Mouse (Mus musculus) adrenal gland, postnatal 10 days (tissue): ENCODE results near the gene Tprkb. TPM values are rescaled to one million over a fixed set of nuclear protein-coding genes. Genes with fewer than 3 reads are reported as not detected.
"Not testable (repeated sequence)": the region's sequence is repeated elsewhere in the genome, so short reads cannot be mapped to it uniquely, and the experiment has no call there.

Experiments
- DNase-seq: peaks from one replicate; pipeline ENCODE4 v3.0.0; 2021; ENCODE audit warnings: mixed read lengths
- total RNA-seq, 2 experiments: library from RNA; stranded (reverse); gene quantifications; 2 replicates each; pipeline ENCODE4 v1.2.3; 2021

Tprkb gene
- total RNA-seq, 2 experiments from 2014 or later: 36.5 to 48.1 TPM

DNA sequence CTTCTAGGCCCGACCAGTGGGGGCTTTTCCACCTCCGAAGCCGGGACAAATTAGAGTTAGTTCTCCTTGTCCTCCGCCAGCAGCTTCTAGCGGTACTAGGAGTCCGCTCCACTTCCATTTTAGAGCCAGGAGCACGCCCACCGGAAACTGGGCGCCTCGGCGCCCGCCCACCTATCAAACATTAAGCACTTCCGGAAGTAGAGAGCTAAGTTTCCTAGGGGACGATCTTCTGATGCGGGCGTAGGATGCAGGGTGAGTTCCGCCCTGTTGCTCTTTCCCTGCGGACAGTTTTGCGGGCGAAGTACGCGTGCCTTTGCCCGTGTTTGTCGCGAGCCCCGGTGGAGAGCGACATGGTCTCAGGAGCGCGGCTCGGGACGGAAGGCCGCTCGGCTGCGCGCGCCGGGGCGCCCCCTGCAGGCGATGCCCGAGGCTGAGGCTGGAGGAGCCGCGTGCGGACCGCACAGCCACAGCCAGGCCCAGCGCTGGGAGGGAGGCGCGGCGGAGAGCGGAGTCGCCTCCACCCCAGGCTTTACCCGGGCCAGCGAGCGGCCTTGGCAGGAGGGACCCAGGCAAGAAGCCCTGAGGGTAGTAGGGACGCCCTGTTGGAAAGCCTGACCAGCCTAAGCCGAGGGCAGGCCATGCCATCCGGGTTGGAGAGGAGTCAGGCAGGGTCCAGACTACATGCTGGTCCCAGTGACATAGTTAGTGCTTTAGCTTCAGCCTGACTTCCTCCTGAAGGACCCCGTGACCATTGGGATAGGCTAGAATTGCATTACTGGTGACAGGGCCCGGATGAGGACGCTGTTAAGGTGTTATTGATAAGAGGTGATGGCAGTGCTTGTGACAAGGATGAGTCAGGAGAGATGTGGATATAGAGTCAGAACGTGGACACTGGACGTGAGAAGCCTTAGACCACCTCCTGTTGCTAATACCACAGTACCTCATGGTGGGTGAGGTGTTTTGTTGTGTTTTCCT, 4.2 kb downstream of the Tprkb start, which contains the start of gene Nat8f1:
Gene Nat8f1, minus strand, starts transcription at position 149 of the 975 bp plus-strand sequence.
- DNase-seq: peak; percentile 91

DNA sequence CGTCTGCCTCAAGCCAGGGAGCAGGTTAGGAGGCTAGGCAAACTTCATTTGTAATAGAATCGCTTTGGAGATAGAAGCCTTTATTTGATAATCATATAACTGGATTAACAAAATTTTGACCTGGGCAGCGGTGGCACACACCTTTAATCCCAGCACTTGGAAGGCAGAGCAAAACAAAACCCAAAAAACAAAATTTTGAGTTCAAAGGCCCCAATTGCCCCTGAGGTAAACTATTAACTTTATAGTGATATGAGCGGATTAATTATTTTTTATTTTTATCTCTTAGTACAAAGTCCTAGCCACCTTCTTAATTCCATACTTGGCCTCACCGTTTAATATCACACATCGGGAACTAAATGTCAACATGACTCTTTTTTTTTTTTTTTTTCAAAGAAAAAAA, 4.9 kb downstream of the Tprkb start:
- DNase-seq: no peak

DNA sequence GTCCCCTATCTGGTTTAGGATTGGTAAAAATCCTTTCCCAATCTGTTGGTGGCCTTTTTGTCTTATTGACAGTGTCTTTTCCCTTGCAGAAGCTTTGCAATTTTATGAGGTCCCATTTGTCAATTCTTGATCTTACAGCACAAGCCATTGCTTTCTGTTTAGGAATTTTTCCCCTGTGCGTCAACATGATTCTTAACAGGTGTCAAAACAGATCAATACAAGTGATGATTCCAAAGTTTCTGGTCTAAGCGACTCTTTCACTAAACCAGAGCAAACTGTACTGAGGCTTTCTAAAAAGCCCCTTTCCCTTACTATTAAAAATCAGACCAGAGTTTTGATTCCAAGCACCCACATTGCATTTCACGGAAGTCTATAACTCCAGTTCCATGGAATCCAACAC, 6.7 kb downstream of the Tprkb start:
- DNase-seq: not testable (repeated sequence)

DNA sequence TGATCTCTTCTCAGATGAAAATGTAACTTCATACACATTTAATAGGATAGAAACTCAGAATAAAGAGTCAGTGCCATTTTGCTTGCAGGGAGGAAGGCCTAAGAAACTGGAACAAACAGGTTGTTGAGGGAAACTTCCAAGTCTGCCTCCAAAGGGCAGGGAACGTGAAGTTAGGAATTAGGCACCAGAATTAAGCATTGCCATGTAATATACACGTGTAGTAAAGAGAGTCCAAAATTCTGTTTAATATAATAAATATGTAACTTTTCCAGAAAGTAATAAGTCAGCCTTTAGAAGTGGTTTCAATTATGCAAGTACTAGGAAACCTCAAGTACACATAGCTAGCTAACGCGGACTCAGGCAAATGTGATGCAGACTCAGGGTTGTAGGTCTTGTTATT, 7.7 kb downstream of the Tprkb start:
- no peak for DNase-seq

DNA sequence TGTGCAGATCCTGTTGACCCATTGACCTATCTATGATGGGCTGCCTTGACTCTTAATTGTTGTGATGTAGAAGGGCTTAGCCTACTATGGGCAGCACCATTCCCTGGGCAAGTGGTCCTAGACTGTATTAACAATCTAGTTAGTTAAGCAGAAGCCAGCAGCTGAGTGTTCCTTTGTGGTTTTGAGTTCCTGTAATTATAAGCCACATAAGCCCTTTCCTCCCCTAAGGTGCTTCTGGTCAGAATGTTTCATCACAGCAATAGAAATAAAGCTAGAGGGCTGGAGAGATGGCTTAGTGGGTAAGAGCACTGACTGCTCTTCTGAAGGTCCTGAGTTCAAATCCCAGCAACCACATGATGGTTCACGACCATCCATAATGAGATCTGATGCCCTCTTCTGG, 12.0 kb downstream of the Tprkb start:
- no peak for DNase-seq

DNA sequence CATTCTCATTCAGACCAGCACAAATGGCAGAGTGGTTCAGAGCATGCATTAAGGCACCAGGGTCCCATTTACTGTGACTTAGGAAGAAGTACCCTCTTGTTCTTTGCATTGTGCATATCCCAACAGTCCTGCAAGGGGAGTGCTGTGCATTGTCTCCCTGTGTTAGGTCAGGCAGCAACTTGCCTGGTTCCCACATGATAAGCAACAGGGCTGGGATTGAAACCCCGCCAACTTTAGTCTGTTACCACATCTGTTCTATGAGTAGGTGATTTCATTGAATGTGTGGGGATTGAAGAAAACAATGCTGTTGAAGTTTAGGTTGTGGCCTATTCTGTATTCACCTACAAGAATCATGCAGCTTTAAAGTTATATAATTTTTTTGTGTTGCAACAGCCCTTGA, 15.0 kb downstream of the Tprkb start:
- peak; percentile 41 for DNase-seq

DNA sequence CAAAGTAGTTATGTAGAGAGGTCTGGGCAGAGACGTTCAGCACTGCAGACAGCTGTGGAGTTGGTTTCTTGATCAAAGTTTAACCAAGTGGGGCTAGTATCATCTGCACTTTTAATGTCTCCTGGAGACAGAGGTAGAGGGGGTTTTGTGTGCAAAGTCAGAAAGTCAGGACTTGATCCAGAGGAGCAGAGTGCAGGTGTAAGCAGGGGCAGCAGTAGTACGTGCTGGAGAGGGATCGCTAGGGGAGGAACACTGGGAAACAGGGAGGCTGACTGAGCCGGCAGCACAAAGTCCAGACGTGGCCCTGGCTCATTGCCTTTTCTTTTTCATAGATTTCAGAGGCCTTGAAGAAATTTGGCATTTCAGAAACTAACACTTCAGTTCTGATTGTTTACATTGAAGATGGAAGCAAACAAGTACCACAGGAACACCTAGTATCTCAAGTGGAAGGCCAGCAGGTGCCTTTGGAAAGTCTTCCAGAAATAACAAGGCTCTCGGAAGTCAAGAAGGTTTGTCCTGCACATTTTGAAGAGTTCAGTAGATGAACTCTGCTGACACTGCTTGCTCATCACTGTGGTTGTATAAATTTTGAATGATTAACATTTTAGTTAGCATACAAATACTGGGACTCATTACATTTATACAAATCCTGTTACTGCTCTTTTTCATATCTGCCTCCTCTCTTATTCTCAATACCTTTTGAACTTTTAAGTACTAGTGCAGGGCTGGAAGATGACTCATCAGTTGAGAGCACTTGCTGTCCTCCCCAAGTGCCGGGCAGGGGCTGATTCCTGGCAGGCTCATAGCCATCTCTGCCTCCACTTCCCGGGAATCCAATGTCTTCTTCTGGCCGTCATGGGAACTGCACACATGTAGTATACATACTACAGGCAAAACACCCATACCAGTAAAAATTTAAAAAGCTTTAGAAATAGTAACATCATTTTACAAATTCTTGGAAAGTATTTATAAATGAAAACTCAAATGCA, 16.1 kb downstream of the Tprkb start:
- no peak for DNase-seq

DNA sequence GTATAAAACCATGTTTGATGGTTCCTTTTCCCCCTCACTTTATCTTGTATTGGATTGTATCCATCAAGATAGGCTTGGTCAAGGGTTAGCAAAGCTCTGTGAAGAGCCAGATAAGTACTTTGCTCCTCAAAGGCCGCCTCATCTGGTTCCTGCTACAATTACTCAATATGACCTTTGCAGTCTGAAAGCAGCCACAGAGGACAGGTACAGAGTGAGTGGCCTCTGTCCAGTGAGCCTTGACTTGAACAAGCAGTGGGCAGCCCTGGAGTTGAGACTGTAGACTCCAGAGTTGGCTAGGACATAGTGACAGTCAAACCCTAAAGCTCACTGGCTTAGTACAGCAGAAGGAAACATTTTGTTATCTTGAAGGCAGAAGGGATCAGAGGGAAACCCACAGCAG, 17.6 kb downstream of the Tprkb start:
- DNase-seq: no peak

DNA sequence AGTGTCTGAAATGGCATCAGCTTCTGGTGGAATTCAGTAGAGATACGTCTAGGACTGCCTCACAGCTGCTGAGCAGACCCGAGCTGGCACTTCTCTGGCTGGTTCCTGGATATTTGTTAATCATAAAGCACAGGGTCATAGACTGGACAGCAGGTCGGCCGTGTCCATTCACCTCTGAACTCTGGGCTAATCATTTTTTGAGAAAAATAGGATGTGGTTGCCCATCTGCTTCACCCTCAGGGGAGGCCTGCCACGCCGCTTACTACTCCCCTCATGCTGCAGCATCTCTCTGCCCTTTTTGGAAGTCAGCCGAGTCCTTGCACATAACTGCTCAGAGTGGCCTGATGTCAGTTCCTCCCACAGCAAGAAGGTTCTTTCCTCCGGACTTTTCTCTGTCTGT, 22.4 kb downstream of the Tprkb start:
- no peak for DNase-seq

DNA sequence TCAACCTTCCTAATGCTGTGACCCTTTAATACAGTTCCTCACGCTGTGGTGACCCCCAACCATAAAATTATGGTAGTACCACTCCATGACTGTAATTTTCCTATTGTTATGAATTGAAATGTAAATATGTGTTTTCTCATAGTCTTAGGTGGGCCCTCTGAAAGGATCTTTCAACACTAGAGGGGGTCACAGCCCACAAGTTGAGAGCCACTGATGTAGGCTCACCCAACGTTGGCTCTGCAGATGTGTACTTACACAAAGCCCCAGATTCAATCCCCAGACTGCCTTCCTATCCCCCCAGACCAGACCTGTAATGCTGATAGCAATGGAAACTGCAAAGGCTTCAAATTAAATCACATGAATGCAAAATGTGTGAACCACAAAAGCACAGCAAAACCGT, 24.0 kb downstream of the Tprkb start:
- no peak for DNase-seq

DNA sequence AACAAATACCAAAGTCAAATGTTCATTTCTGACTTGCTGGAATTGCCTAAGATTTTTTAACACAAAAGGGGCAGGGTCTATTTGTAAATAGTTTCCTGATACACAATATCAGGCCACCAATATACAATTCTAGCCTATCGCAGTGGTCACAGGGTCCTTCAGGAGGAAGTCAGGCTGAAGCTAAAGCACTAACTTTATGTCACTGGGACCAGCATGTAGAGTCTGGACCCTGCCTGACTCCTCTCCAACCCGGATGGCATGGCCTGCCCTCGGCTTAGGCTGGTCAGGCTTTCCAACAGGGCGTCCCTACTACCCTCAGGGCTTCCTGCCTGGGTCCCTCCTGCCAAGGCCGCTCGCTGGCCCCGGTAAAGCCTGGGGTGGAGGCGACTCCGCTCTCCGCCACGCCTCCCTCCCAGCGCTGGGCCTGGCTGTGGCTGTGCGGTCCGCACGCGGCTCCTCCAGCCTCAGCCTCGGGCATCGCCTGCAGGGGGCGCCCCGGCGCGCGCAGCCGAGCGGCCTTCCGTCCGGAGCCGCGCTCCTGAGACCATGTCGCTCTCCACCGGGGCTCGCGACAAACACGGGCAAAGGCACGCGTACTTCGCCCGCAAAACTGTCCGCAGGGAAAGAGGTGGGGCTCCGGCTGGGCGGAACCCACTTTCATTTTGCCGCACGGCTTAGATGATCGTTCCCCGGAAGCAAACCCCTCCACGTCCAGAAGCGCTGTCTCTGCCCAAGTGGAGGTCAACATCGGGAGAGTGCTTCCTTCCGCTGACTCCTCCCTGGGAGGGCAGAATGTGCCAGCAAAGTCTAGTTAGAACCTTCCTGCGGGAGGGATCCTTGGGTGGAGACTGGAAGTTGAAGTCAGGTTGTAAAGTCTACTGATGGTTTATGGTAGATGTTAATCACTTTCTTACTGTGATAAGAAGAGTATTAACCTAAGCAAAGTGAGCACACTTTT, 25.1 kb downstream of the Tprkb start:
- DNase-seq: peak; percentile 92

DNA sequence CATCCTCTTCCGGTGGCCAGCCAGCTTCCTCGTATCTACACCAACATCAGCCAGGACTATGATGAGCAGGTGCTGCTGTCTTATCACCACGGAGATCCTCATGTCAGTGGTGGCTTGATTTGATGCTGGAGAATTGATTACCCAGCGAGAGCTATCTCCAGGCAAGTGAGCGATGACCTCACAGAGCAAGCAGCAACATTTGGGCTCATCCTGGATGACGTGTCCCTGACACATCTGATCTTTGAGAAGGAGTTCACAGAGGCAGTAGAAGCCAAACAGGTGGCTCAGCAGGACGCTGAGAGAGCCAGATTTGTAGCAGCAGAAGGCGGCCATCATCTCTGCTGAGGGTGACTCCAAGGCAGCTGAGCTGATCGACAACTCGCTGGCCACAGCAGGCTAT, 27.0 kb downstream of the Tprkb start:
- DNase-seq: no peak

DNA sequence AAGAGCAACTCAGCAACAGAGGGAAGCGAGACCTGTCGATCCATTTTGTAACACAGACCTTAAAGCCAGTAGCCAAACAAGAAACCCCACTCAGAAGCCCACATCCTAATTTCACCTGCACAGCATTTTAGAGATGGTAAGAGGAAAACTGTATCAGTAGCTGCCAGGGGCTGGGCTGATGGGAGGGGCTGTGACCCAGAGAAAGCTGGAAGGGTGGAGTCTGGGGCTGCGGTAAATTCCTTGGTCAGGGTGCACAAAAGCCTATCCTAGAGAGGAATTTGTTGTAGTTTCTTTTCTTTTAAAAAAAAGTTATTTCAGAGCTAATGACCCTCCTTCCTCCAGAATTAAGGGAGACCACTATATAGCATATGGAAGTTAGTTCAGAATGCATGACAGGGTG, 30.8 kb downstream of the Tprkb start:
- no peak for DNase-seq

DNA sequence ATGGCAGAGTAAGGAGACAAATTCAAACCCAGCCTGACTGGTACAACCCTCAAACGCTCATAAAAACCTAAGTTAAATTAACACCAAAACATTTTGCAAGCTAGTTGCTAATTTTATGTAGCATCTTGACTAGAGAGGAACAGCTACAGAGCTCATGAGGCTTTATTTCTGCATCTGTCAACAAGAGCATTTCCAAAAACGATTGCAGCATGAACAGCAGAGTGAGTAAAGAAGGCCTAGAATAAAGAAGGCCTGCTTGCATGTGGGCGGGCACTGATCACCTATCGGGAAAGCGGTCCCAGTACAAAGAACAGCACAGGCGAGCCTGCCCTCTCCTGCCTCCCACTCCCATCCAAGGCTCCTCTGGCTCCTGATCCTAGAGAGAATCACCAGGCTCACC, 36.9 kb downstream of the Tprkb start:
- DNase-seq: no peak

DNA sequence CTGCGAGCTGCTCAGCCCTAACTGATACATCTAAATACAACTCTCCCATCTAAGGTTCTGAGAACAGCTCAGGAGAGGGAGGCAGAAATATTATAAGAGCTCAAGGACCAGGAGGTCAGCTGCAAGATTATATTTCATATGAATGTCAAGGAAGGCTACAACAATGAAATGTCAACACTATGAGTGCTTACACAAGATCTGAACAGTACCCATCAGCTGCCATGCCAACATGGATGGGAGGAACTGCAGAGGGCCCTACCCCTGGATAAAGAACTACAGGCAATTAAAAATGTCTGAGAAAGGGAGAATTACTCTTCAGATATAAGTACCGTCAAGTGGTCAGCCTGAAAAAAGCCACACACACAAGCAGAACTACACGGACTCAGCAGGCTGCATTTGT, 45.9 kb downstream of the Tprkb start:
- no peak for DNase-seq

DNA sequence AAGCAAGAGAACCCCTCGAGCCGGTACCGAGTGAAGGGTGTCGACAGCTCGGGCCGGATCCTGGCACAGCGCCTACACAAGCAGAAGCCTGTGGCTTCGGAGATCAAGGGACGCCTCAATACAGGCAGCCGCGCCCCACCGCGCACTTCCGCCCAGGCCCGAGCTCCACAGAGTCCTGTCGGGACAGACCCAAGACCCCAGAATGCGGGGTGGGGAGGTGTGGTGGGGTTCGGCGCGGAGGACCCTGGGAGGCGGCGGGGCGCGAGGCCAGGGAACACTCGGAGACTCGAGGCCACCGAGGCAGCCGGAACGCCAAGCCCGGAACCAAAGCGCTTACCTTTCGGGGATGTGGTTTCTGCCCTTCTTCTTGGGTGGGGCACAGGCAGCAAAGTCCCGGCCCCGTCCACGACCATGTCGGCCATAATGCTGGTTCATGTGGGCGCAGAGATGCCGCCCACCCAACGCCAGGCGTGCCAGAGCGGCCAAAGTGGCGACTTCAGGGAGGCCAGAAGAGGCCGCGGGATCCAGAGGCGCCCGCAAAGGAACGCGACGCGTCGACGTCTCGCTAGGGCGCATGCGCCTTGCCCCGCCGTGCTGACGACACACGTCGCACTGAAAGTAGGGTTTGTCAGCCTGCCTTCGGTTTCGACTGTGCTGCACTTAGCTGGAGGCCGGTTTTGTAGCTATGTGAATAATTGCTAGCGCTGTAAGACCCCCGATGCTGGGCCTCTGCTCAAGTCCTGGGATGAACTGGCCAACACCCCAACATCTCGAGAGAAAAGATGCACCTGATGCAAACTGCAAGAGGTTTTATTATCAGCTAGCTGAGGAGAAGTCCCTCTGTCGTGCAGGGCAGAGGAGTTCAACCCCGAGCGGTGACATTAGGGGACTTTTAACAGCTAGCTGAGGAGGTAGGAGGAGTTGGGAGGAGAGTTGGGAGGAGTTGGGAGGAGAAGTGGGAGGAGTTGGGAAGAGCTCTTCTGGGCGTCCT, 49.7 kb downstream of the Tprkb start, which contains the start of gene Dusp11:
Gene Dusp11, minus strand, starts transcription at position 567 of the 991 bp plus-strand sequence.
- DNase-seq: peak; percentile 94

DNA sequence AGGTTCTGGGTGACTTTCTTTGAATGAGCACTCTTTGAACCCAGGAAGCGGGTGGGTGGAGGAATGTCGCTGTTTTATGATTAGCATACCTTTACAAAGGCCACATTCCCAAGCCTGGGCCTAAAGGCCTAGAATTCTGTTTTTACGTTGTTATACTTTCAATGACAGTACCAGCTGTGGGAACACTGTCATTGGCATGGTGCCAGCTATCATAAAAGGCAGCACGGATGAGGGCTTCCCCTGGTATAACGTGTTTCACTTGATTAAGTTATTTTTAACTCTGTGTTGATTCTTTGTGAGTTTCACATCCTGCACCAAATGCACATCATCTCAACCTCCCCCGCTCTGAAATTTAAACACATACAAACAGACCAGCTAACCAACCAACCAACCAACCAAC, 54.4 kb downstream of the Tprkb start:
- not testable (repeated sequence) for DNase-seq

DNA sequence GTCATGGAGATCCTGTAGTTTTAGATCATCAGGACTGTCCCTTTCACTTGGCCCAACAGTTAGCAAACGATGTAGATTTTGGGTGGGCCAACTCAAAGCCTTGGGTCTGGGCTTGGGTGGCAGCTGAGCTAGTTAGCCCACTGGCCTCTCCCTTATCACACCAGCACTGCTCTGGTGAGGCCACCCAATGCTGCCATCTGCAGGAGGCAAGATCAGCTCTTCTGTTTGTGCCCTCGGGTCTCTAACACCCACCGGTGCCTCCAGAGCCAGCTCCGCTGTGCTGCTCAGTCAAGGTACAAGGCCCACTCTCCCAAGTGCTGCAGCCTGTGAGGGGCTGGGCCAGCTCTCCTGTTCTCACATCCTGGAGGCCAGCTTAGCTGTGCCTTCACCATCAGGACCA, 55.0 kb downstream of the Tprkb start:
- no peak for DNase-seq

DNA sequence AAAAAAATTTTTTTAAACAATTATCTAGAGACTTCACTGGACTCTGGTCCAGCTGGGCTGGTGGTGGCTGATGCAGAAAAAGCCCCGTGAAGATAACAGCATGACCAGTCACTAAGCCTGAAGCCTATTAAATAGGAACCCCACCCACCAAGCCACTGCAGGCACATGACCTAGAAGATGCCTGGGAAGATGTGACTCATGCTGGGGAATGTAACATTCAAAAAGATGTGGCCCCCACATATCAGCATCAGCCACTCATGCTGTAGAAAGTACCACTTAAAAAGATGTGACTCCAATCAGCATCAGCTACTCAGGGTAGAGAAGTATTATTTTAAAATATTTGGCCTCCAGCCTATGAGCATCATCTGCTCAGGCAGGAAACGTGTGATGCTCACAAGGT, 58.2 kb downstream of the Tprkb start:
- DNase-seq: no peak

DNA sequence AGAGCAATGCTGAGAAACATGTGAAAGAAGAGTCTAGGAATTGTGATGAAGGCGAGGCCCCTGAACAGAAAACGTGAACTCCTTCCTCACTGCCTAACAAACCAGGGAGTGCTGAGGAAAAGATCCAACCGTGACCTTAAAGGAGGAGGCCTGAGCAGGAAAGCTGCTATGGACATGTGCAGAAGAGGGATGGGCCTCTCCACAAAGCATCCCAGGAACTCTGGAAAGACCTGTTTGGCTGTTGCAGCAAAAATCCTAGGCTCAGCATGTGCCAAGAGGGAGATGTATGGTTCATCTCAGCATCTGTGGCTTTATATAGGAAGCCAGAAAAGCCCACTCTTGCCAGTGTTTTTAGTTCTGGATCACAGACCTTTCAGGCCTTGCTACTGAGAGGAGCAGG, 61.0 kb downstream of the Tprkb start:
- DNase-seq: no peak
